In the genomic region with DNA sequence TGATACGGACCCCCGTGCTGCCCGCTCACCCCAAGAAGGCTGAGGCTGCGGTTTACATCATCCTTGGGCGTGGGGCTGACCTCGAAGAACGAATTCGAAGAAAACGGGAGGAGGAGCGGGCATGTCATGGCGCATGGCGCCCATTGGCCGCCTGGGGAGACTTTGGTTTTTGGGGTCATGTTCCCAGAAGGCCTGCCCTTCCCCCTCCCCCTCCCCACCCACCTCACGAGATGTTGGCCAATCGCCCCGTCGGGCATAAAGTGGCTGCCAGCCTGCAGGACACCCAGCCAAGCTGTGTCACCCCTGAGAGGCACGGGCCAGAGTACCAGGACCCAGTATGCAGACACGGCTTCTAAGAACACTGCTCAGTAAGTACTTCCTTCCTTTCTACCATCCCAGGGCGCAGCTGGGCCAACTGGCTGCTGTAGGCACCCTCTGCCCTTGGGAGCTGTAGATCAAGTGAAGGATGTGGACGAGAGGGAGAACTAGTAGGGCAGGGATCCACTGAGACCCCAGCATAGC, we compare ENCODE assay signal across 13 mouse cellular contexts. TPM values are rescaled to one million over a fixed set of nuclear protein-coding genes. Genes with fewer than 3 reads are reported as not detected.
DNase-seq lines count a peak whose midpoint lies in the region; ATAC-seq and TF ChIP-seq lines count a peak whose summit lies in the region.
"Had no signal": no experiment of that assay in that cellular context is flagged by ENCODE, and none has a peak within 500 bp of the region (broad histone marks: within the 10 kb centered on the region; RNA-seq: fewer than 3 reads in every experiment).

No protein-coding gene starts in this region.

- no peak overlapping the region for H3K4me3 ChIP-seq in forebrain, postnatal 0 days (ENCODE audit: low read depth, low read length)
- H3K4me3 ChIP-seq: forebrain, embryonic 10.5 days; hindbrain, embryonic 13.5 days had no signal

- WGBS in forebrain, postnatal 0 days = 88% methylated on average over 21 of the region's 21 CpGs

- DNase-seq in B cell, adult 2 months = peak; percentile 26 to 31
- DNase-seq in CD4-positive, CD25-positive, alpha-beta regulatory T cell, adult 2 months (ENCODE audit: low read depth, low spot score) = peak; percentile 59
- DNase-seq in adrenal gland, adult 18-20 months (ENCODE audit: low spot score in 2 of 2) = no peak
- DNase-seq in lung, postnatal 14 days = no peak
- DNase-seq in forebrain, postnatal 0 days = no peak
- DNase-seq: gastrocnemius, postnatal 14 days; kidney, postnatal 10 days; lung, embryonic 14.5 days had no signal

- no peaks in the 10 kb centered on the region for H3K4me1 ChIP-seq in forebrain, postnatal 0 days (ENCODE audit: insufficient read depth)
- H3K4me1 ChIP-seq: hindbrain, embryonic 13.5 days had no signal

- no peak overlapping the region for H3K27ac ChIP-seq in forebrain, postnatal 0 days (ENCODE audit: low read depth, low read length)
- H3K27ac ChIP-seq: forebrain, embryonic 10.5 days; hindbrain, embryonic 13.5 days had no signal

- H3K27me3 ChIP-seq in forebrain, postnatal 0 days (ENCODE audit: insufficient read depth, low read length) = no peaks in the 10 kb centered on the region
- H3K27me3 ChIP-seq: hindbrain, embryonic 13.5 days had no signal

- H3K4me2 ChIP-seq in forebrain, postnatal 0 days (ENCODE audit: low read depth) = no peak overlapping the region
- H3K4me2 ChIP-seq: hindbrain, embryonic 13.5 days; lung, embryonic 14.5 days had no signal

- no peak overlapping the region for H3K9ac ChIP-seq in forebrain, postnatal 0 days
- H3K9ac ChIP-seq: hindbrain, embryonic 13.5 days; lung, embryonic 14.5 days had no signal

- no peaks in the 10 kb centered on the region for H3K9me3 ChIP-seq in forebrain, postnatal 0 days (ENCODE audit: low read length)
- H3K9me3 ChIP-seq: forebrain, embryonic 10.5 days; hindbrain, embryonic 13.5 days had no signal

- H3K36me3 ChIP-seq in forebrain, postnatal 0 days (ENCODE audit: insufficient read depth) = no peaks in the 10 kb centered on the region
- H3K36me3 ChIP-seq: forebrain, embryonic 10.5 days; hindbrain, embryonic 13.5 days had no signal

- peak; percentile 61 for ATAC-seq in erythroid progenitor cell, adult 5-6 weeks (replicated peaks; ENCODE audit: low FRiP score, poor library complexity, severe bottlenecking)
- peak; percentile 14; the same call in 1 of the 2 replicates for ATAC-seq in monocyte, adult 5-6 weeks (replicated peaks; ENCODE audit: insufficient number of reproducible peaks, low FRiP score, low TSS enrichment, poor library complexity, severe bottlenecking)
- no peak for ATAC-seq in forebrain, postnatal 0 days

- no peak for TF ChIP-seq CTCF in forebrain, postnatal 0 days (IDR thresholded peaks at IDR 0.05; ENCODE audit: low read depth)

RNA-seq across cellular contexts. Expression of a gene that starts 0.4 kb away (rescaled TPM):
- total RNA-seq in erythroid progenitor cell, adult 5-6 weeks (2015; ENCODE audit: low replicate concordance) = 2.2 and 4.6 TPM in 2 replicates
- total RNA-seq in erythroid progenitor cell, adult 5-6 weeks (2017; ENCODE audit: low replicate concordance) = 3.7 and 4.3 TPM in 2 replicates
- 75.5 to 155 TPM (median 106 TPM) in 3 replicates for total RNA-seq in monocyte, adult 5-6 weeks (2017)
- under 1 TPM in 1 of 2 experiments, not detected in 1; 0.16 TPM for total RNA-seq in adrenal gland, adult 18-20 months (2021)
- total RNA-seq in forebrain, postnatal 0 days (2014; rRNA removed) = 0.05 TPM in 1 of 2 replicates, not detected in the other
- 0.13 and 0.14 TPM in 2 replicates for polyA plus RNA-seq in forebrain, postnatal 0 days (2015; fragmentation: Nextera tagmentation; extraction: Ambion mirVana)
- total RNA-seq: gastrocnemius, postnatal 14 days had no signal
- polyA plus RNA-seq: forebrain, embryonic 10.5 days; lung, embryonic 14.5 days; stomach, embryonic 14.5 days had no signal

RNA-seq across cellular contexts. Expression of a gene that starts 18.6 kb away (rescaled TPM):
- total RNA-seq in erythroid progenitor cell, adult 5-6 weeks (2015; ENCODE audit: low replicate concordance) = not detected in 2 replicates
- 2.6 TPM in 1 of 2 replicates, not detected in the other for total RNA-seq in erythroid progenitor cell, adult 5-6 weeks (2017; ENCODE audit: low replicate concordance)
- 0.64 to 8.6 TPM (median 2.4 TPM) in 3 replicates for total RNA-seq in monocyte, adult 5-6 weeks (2017)
- 1 to 10 TPM; 3.0 to 5.1 TPM for total RNA-seq in adrenal gland, adult 18-20 months (2021)
- total RNA-seq in forebrain, postnatal 0 days (2014; rRNA removed) = 5.0 and 6.9 TPM in 2 replicates
- 4.2 and 4.9 TPM in 2 replicates for polyA plus RNA-seq in forebrain, postnatal 0 days (2015; fragmentation: Nextera tagmentation; extraction: Ambion mirVana)

RNA-seq across cellular contexts. Expression of a gene that starts 20.8 kb away (rescaled TPM):
- not detected in 2 replicates for total RNA-seq in erythroid progenitor cell, adult 5-6 weeks (2015; ENCODE audit: low replicate concordance)
- 0.39 TPM in 1 of 2 replicates, not detected in the other for total RNA-seq in erythroid progenitor cell, adult 5-6 weeks (2017; ENCODE audit: low replicate concordance)
- total RNA-seq in monocyte, adult 5-6 weeks (2017) = 0.29 to 1.1 TPM (median 0.32 TPM) in 3 replicates
- under 1 TPM; 0.07 to 0.86 TPM for total RNA-seq in adrenal gland, adult 18-20 months (2021)
- 0.08 and 0.43 TPM in 2 replicates for total RNA-seq in forebrain, postnatal 0 days (2014; rRNA removed)
- polyA plus RNA-seq in forebrain, postnatal 0 days (2015; fragmentation: Nextera tagmentation; extraction: Ambion mirVana) = 0.05 and 0.22 TPM in 2 replicates

RNA-seq across cellular contexts. Expression of a gene that starts 50.0 kb away (rescaled TPM):
- total RNA-seq in erythroid progenitor cell, adult 5-6 weeks (2015; ENCODE audit: low replicate concordance) = 2.2 and 2.5 TPM in 2 replicates
- 3.0 and 4.2 TPM in 2 replicates for total RNA-seq in erythroid progenitor cell, adult 5-6 weeks (2017; ENCODE audit: low replicate concordance)
- total RNA-seq in monocyte, adult 5-6 weeks (2017) = 9.5 to 17.6 TPM (median 16.9 TPM) in 3 replicates
- total RNA-seq in adrenal gland, adult 18-20 months (2021) = 10 to 100 TPM; 14.8 to 23.3 TPM
- 41.9 and 42.0 TPM in 2 replicates for total RNA-seq in forebrain, postnatal 0 days (2014; rRNA removed)
- 33.1 and 37.6 TPM in 2 replicates for polyA plus RNA-seq in forebrain, postnatal 0 days (2015; fragmentation: Nextera tagmentation; extraction: Ambion mirVana)

Comparison
In these comparisons a context has a peak if more than half of its experiments do, and no peak if none do; other contexts are left out.
1. DNase-seq: peak in B cell, adult 2 months (2 of 2) and CD4-positive, CD25-positive, alpha-beta regulatory T cell, adult 2 months (single experiment); none in adrenal gland, adult 18-20 months (0 of 2), lung, postnatal 14 days (single experiment) and forebrain, postnatal 0 days (single experiment).
2. RNA of a gene that starts 0.4 kb away (total RNA-seq): 75.5 to 155 TPM in monocyte, adult 5-6 weeks; 2.2 to 4.6 TPM in erythroid progenitor cell, adult 5-6 weeks, 0.16 TPM in adrenal gland, adult 18-20 months and 0.05 TPM in forebrain, postnatal 0 days; every median in the first group is over 10 times any median in the second.